Mouse (Mus musculus) intestine, embryonic 16.5 days (tissue): ENCODE results near the gene Stmn1. TPM values are rescaled to one million over a fixed set of nuclear protein-coding genes. Genes with fewer than 3 reads are reported as not detected.
A peak's percentile ranks its signal among the peaks of the same experiment; 100 is the strongest.

ENCODE experiments used
- ATAC-seq: fragments of 200-750 bp; cut with Nextera tagmentation; 2 replicates; pipeline ENCODE4 v1.8.0; 2017; ENCODE audit warnings: moderate TSS enrichment, moderate library complexity
- H3K27ac ChIP-seq: fragments of 300-500 bp; sonication (generic); 2 replicates; pipeline ENCODE4 v1.5.1; 2014; ENCODE audit warnings: mild to moderate bottlenecking, low read length
- H3K27me3 ChIP-seq: fragments of 300-500 bp; sonication (generic); replicated peaks from 2 replicates; pipeline ENCODE4 v1.6.1; 2014; ENCODE audit warnings: low read length, control low read depth, mixed read lengths; ENCODE audit not compliant: control insufficient read depth, insufficient read depth
- H3K36me3 ChIP-seq: fragments of 300-500 bp; sonication (generic); 2 replicates; pipeline ENCODE4 v1.6.1; 2014; ENCODE audit warnings: low read length, control low read depth; ENCODE audit not compliant: control insufficient read depth, insufficient read depth
- H3K4me1 ChIP-seq: fragments of 300-500 bp; sonication (generic); 2 replicates; pipeline ENCODE4 v1.6.1; 2014; ENCODE audit warnings: low read length, control low read depth, mixed read lengths; ENCODE audit not compliant: control insufficient read depth, insufficient read depth
- H3K4me2 ChIP-seq: fragments of 300-500 bp; sonication (generic); 2 replicates; pipeline ENCODE4 v1.6.1; 2014; ENCODE audit warnings: low read depth, low read length, control low read depth
- H3K4me3 ChIP-seq: fragments of 300-500 bp; sonication (generic); 2 replicates; pipeline ENCODE4 v1.5.1; 2014; ENCODE audit warnings: mild to moderate bottlenecking, low read length
- H3K9ac ChIP-seq: fragments of 300-500 bp; sonication (generic); 2 replicates; pipeline ENCODE4 v1.6.1; 2014; ENCODE audit warnings: low read depth, low read length
- H3K9me3 ChIP-seq: fragments of 300-500 bp; sonication (generic); 2 replicates; pipeline ENCODE4 v1.6.1; 2016; ENCODE audit warnings: low read length, control low read depth; ENCODE audit not compliant: control insufficient read depth
- WGBS: fragments of 180-500 bp; shearing (Covaris S2); extraction: QIAGEN DNeasy Blood & Tissue Kit; methylation state at CpG from one replicate; pipeline ENCODE4 v1.1.7; 2014; 5-methylcytosine and 5-hydroxymethylcytosine counted together
- polyA plus RNA-seq: library from polyadenylated mRNA; unstranded; fragments of >200 nt; fragmentation: Nextera tagmentation; extraction: Ambion mirVana; gene quantifications from 2 replicates; pipeline ENCODE4 v1.2.1, GENCODE M21; 2015

Gene Stmn1
- polyA plus RNA-seq, 1 experiment from 2014 or later: 1,127 TPM

- no peaks in the 10 kb centered on the region for H3K27me3 ChIP-seq
- 90% methylated on average over 6 of the region's 6 CpGs for WGBS
- H3K9me3 ChIP-seq: no peaks in the 10 kb centered on the region
- H3K4me3 ChIP-seq: no peak overlapping the region
- ATAC-seq: no peak
- H3K9ac ChIP-seq: no peak overlapping the region
- peaks cover 10% of the 10 kb centered on the region for H3K4me1 ChIP-seq
- no peaks in the 10 kb centered on the region for H3K36me3 ChIP-seq
- H3K4me2 ChIP-seq: no peak overlapping the region
- no peak overlapping the region for H3K27ac ChIP-seq
These were observed 33.0 kb downstream of the Stmn1 start for GRCm38 (mm10) chr4:134501095-134501494.

GRCm38 (mm10) chr4:134503686-134504357, 35.7 kb downstream of the Stmn1 start:
- H3K4me3 ChIP-seq: no peak overlapping the region
- no peaks in the 10 kb centered on the region for H3K27me3 ChIP-seq
- WGBS: 73% methylated on average over 4 of the region's 4 CpGs
- no peak overlapping the region for H3K27ac ChIP-seq
- H3K9ac ChIP-seq: no peak overlapping the region
- H3K4me2 ChIP-seq: no peak overlapping the region
- ATAC-seq: no peak
- H3K4me1 ChIP-seq: no peaks in the 10 kb centered on the region
- 0 out of 2 replicates have a peak, but pooled peaks cover 6% of the 10 kb centered on the region for H3K36me3 ChIP-seq
- H3K9me3 ChIP-seq: no peaks in the 10 kb centered on the region

- 0 out of 2 replicates have a peak, but pooled peaks cover 6% of the 10 kb centered on the region for H3K36me3 ChIP-seq
- no peak for ATAC-seq
These were observed 37.2 kb downstream of the Stmn1 start for GRCm38 (mm10) chr4:134505303-134505789.

GRCm38 (mm10) chr4:134505966-134506594, 38.0 kb downstream of the Stmn1 start:
- Histone ChIP-seq H3K4me2 (no peak overlapping the region), H3K9me3 (no peaks in the 10 kb centered on the region), H3K4me3 (no peak overlapping the region), H3K27ac (no peak overlapping the region), H3K36me3 (0 out of 2 replicates have a peak, but pooled peaks cover 6% of the 10 kb centered on the region), H3K9ac (no peak overlapping the region), H3K4me1 (peaks cover 1% of the 10 kb centered on the region; the same call in 1 of the 2 replicates), H3K27me3 (no peaks in the 10 kb centered on the region)
- ATAC-seq: no peak
- WGBS: 66% methylated on average over 3 of the region's 4 CpGs

More at GRCm38 (mm10) chr4:134505303-134505789, 37.2 kb downstream of the Stmn1 start:
- Histone ChIP-seq H3K4me1 (no peaks in the 10 kb centered on the region), H3K4me2 (no peak overlapping the region), H3K27ac (no peak overlapping the region), H3K27me3 (no peaks in the 10 kb centered on the region), H3K9ac (no peak overlapping the region), H3K9me3 (no peaks in the 10 kb centered on the region), H3K4me3 (no peak overlapping the region)
- WGBS: 88% methylated on average over 4 of the region's 4 CpGs

- no peak for ATAC-seq
- H3K4me3 ChIP-seq: no peak overlapping the region
- no peak overlapping the region for H3K9ac ChIP-seq
- H3K27me3 ChIP-seq: no peaks in the 10 kb centered on the region
- WGBS: 86% methylated on average over 19 of the region's 19 CpGs
- H3K36me3 ChIP-seq: 0 out of 2 replicates have a peak, but pooled peaks cover 6% of the 10 kb centered on the region
- H3K27ac ChIP-seq: no peak overlapping the region
- H3K9me3 ChIP-seq: no peaks in the 10 kb centered on the region
- H3K4me2 ChIP-seq: no peak overlapping the region
- H3K4me1 ChIP-seq: peaks cover 5% of the 10 kb centered on the region
These were observed 38.6 kb downstream of the Stmn1 start for GRCm38 (mm10) chr4:134506713-134507112.

- ATAC-seq: peak; percentile 2
- H3K27me3 ChIP-seq: no peaks in the 10 kb centered on the region
- no peak overlapping the region for H3K4me3 ChIP-seq
- H3K4me1 ChIP-seq: peaks cover 17% of the 10 kb centered on the region
- H3K4me2 ChIP-seq: 0 out of 2 replicates have a peak overlapping the region, but pooled peaks have one; percentile 89
- no peaks in the 10 kb centered on the region for H3K9me3 ChIP-seq
- 0 out of 2 replicates have a peak, but pooled peaks cover 6% of the 10 kb centered on the region for H3K36me3 ChIP-seq
- 75% methylated on average over 4 of the region's 4 CpGs for WGBS
- 0 out of 2 replicates have a peak overlapping the region, but pooled peaks have one; percentile 11 for H3K9ac ChIP-seq
- no peak overlapping the region for H3K27ac ChIP-seq
These were observed 42.3 kb downstream of the Stmn1 start for GRCm38 (mm10) chr4:134510396-134510795.

GRCm38 (mm10) chr4:134510845-134511411, 42.8 kb downstream of the Stmn1 start, which contains the start of gene Aunip:
TSS of gene Aunip (plus strand) at chr4:134510999.
- Histone ChIP-seq H3K9me3 (no peaks in the 10 kb centered on the region), H3K27ac (peak within 1 kb of the TSS; percentile 68), H3K9ac (peak within 1 kb of the TSS; percentile 73), H3K36me3 (0 out of 2 replicates have a peak, but pooled peaks cover 6% of the 10 kb centered on the region), H3K4me2 (peak within 1 kb of the TSS; percentile 89), H3K4me3 (peak within 1 kb of the TSS; percentile 70), H3K27me3 (no peaks in the 10 kb centered on the region), H3K4me1 (peaks cover 17% of the 10 kb centered on the region)
- under 1% methylated on average over 41 of the region's 42 CpGs for WGBS
- ATAC-seq: peak; percentile 94

GRCm38 (mm10) chr4:134511730-134512129, 43.6 kb downstream of the Stmn1 start:
- Histone ChIP-seq H3K27ac (no peak overlapping the region), H3K9me3 (no peaks in the 10 kb centered on the region), H3K4me3 (peak overlapping the region; percentile 70), H3K27me3 (no peaks in the 10 kb centered on the region), H3K4me1 (peaks cover 17% of the 10 kb centered on the region), H3K36me3 (0 out of 2 replicates have a peak, but pooled peaks cover 6% of the 10 kb centered on the region), H3K9ac (peak overlapping the region; percentile 40; the same call in 1 of the 2 replicates), H3K4me2 (peak overlapping the region; percentile 89)
- ATAC-seq: no peak
- 47% methylated on average over 6 of the region's 6 CpGs for WGBS

GRCm38 (mm10) chr4:134512798-134513197, 44.7 kb downstream of the Stmn1 start:
- peak; percentile 43 for ATAC-seq
- Histone ChIP-seq H3K4me1 (peaks cover 24% of the 10 kb centered on the region), H3K36me3 (no peaks in the 10 kb centered on the region), H3K9ac (no peak overlapping the region; the same call in 1 of the 2 replicates), H3K27ac (no peak overlapping the region), H3K9me3 (no peaks in the 10 kb centered on the region), H3K4me2 (peak overlapping the region; percentile 44), H3K4me3 (peak overlapping the region; percentile 32), H3K27me3 (no peaks in the 10 kb centered on the region)
- 13% methylated on average over 15 of the region's 15 CpGs for WGBS
